Mouse (Mus musculus) G1E (cell line): Measurements from ENCODE around the gene Cacnb1. TPM values are rescaled to one million over a fixed set of nuclear protein-coding genes. Genes with fewer than 3 reads are reported as not detected.

Source experiments
- ATAC-seq: 2 replicates; pipeline ENCODE4 v1.8.0; 2016; ENCODE audit warnings: mild to moderate bottlenecking; ENCODE audit not compliant: insufficient number of reproducible peaks, poor library complexity, low FRiP score, severe bottlenecking; ENCODE audit errors: extremely low read depth
- DNase-seq: peaks from one replicate; pipeline ENCODE4 v3.0.0; 2012; ENCODE audit warnings: low spot score
- H3K27me3 ChIP-seq: 2 replicates; pipeline ENCODE4 v1.6.1; 2012; ENCODE audit warnings: mild to moderate bottlenecking, low read length, inconsistent platforms; ENCODE audit not compliant: insufficient read depth
- H3K36me3 ChIP-seq: replicated peaks from 2 replicates; pipeline ENCODE3; 2012; ENCODE audit warnings: mild to moderate bottlenecking, inconsistent platforms
- H3K4me1 ChIP-seq: 2 replicates; pipeline ENCODE4 v1.6.1; 2012; ENCODE audit warnings: low read depth, low read length, inconsistent platforms, mixed read lengths; ENCODE audit not compliant: insufficient read depth
- H3K4me3 ChIP-seq: 2 replicates; pipeline ENCODE4 v1.5.1; 2012; ENCODE audit warnings: low read depth, mild to moderate bottlenecking, inconsistent platforms, low read length, moderate library complexity, mixed read lengths
- H3K9me3 ChIP-seq: replicated peaks from 2 replicates; pipeline ENCODE4 v1.6.1; 2012; ENCODE audit warnings: inconsistent platforms
- CTCF ChIP-seq: IDR thresholded peaks from 2 replicates; pipeline ENCODE4 v1.5.1; 2012; ENCODE audit warnings: low read depth, low read length, inconsistent platforms, mixed read lengths
- GATA1 ChIP-seq: IDR thresholded peaks from 2 replicates; pipeline ENCODE4 v1.6.1; 2012; ENCODE audit warnings: borderline replicate concordance, low read length, inconsistent platforms, mixed read lengths
- GATA2 ChIP-seq: IDR thresholded peaks from 2 replicates; pipeline ENCODE4 v1.6.1; 2012; ENCODE audit warnings: low read depth, low read length, inconsistent platforms, borderline replicate concordance
- POLR2AphosphoS5 ChIP-seq: IDR thresholded peaks from 2 replicates; pipeline ENCODE4 v1.6.1; 2012; ENCODE audit warnings: low read depth, low read length, inconsistent platforms; ENCODE audit not compliant: insufficient replicate concordance
- TAL1 ChIP-seq: conservative IDR thresholded peaks from 2 replicates; pipeline ENCODE4 v1.6.1; 2012; ENCODE audit warnings: low read depth, low read length, inconsistent platforms, mixed read lengths
- polyA plus RNA-seq: library from polyadenylated mRNA; stranded (reverse); fragments of >175 nt; gene quantifications from 2 replicates; pipeline ENCODE4 v1.2.3, GENCODE M21; 2012
- total RNA-seq, 2 experiments: library from RNA; stranded (forward) in 1 of 2; stranded (reverse) in 1 of 2; fragments of 200-1000 nt in 1 of 2; fragments of >200 nt in 1 of 2; fragmentation: Nextera tagmentation in 1 of 2; gene quantifications; 2 replicates each; pipeline ENCODE4 v1.2.3; 2014 to 2017

Gene Cacnb1
- total and polyA plus RNA-seq, 3 experiments = 0.05 to 1.4 (median 0.61) TPM

GRCm38 (mm10) chr11:98001351-98001824 is 21.4 kb downstream of the Cacnb1 start:
- Histone ChIP-seq H3K27me3 (peaks cover 47% of the 10 kb centered on the region), H3K9me3 (no peaks in the 10 kb centered on the region), H3K36me3 (no peaks in the 10 kb centered on the region), H3K4me1 (peaks cover 22% of the 10 kb centered on the region), H3K4me3 (no peak overlapping the region)
- no peak for TF ChIP-seq GATA1
- no peak for TF ChIP-seq TAL1
- TF ChIP-seq CTCF = no peak
- no peak for TF ChIP-seq POLR2AphosphoS5
- TF ChIP-seq GATA2 = no peak
- no peak for ATAC-seq
- no peak for DNase-seq

DNA sequence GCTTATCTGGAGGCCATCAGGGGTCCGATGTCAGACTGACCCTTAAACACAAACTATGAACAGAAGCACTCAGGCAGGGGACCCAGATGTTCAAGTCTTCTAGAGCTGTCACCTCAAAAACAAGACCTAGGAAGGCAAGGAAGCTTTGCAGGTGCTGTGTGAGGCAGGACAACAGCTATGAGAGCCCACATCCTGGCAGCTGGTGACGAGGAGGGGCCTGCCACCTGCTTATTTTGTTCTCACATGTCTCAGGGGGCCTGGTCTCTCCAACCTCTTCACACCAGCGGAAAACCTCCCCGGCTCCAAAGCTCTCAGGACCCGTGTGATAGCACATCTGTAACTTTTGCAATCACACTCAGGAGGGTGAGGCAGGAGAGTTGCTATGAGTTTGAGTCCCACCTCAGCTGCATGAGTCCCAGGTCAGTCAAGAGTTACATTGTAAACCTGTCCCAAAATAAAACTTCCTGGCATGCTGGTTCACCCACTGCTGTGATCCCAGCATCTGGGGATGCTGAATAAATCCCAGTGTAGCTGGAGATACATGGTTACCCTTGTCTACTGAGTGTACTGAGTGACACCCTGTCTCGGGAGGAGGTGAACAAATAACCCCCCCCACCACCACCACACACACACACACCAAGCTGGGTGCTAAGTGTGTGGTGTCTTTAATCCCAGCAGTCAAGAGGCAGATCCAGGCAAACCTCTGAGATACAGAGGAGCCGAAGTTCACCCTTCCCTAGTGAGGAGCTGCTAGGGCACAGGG is 22.3 kb downstream of the Cacnb1 start:
- no peak for DNase-seq
- Histone ChIP-seq H3K4me3 (no peak overlapping the region), H3K27me3 (peaks cover 50% of the 10 kb centered on the region), H3K4me1 (peaks cover 22% of the 10 kb centered on the region), H3K9me3 (no peaks in the 10 kb centered on the region), H3K36me3 (no peaks in the 10 kb centered on the region)
- no peak for TF ChIP-seq GATA2
- no peak for ATAC-seq

DNA sequence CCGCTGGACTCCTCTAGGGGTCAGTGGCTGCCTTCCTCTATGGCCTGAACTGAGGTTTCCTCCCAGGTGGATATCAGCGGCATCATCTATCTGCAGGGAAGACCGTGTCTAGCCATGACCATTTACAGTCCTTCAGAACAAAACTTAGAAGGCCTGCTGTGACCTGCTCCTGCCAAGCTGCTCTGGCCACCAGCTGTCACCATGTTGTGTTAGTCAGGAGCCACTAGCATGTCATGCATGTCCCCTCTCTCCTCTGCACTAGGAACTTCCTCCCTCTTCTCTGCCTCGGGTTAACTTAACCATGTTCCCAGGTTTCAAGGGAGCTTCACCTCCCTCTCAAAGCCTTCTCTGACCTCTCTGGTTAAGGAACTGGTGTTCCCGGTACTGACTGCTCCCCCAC is 23.1 kb downstream of the Cacnb1 start:
- Histone ChIP-seq H3K36me3 (no peaks in the 10 kb centered on the region), H3K4me1 (peaks cover 23% of the 10 kb centered on the region), H3K4me3 (no peak overlapping the region), H3K9me3 (no peaks in the 10 kb centered on the region), H3K27me3 (peaks cover 58% of the 10 kb centered on the region)
- ATAC-seq (no peak), DNase-seq (no peak)
- no peak for TF ChIP-seq TAL1
- TF ChIP-seq CTCF = no peak
- no peak for TF ChIP-seq POLR2AphosphoS5
- TF ChIP-seq GATA1 = no peak
- TF ChIP-seq GATA2 = no peak

GRCm38 (mm10) chr11:97998898-97999608 is 23.8 kb downstream of the Cacnb1 start:
- Histone ChIP-seq H3K27me3 (peaks cover 64% of the 10 kb centered on the region), H3K4me1 (peaks cover 29% of the 10 kb centered on the region), H3K36me3 (no peaks in the 10 kb centered on the region), H3K4me3 (no peak overlapping the region), H3K9me3 (no peaks in the 10 kb centered on the region)
- no peak for ATAC-seq
- no peak for TF ChIP-seq TAL1
- no peak for TF ChIP-seq GATA1
- no peak for TF ChIP-seq GATA2
- TF ChIP-seq CTCF = no peak
- TF ChIP-seq POLR2AphosphoS5 = no peak
- no peak for DNase-seq

DNA sequence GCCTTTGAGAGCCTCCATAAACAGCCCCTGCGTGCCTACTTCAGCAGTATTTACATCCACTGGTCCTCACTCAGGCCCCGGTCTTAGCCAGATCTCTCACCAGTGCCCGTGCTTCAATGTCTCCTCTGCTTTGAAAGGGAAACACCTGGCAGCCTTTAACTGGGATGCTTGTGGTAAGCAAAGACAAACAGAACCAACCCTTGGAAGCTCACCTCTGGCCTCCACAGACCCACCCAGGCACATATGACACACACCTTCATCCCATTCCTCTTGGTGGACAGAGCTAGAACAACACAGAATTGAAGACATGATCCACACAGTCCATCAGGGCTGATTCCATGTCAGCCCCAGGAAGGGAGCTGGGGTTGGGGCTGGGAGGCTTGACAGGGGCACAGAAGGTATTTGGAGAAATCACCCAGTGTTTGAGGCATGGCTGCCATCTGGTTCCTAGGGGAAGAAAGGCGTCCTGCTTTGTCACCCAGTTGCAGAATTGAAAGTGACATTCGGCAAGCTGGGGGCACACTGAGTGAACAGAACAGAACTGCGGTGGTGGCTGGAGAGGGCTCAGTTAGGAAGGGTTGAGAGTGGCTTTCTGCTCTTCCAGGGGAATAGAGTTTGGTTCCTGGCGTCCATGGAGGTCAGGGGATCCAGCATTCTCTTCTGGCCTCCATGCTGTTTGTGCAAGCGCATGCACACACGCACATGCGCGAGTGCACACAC is 24.6 kb downstream of the Cacnb1 start:
- Histone ChIP-seq H3K27me3 (peaks cover 64% of the 10 kb centered on the region), H3K36me3 (no peaks in the 10 kb centered on the region), H3K4me3 (no peak overlapping the region), H3K4me1 (peaks cover 27% of the 10 kb centered on the region), H3K9me3 (no peaks in the 10 kb centered on the region)
- TF ChIP-seq TAL1 = no peak
- no peak for TF ChIP-seq GATA2
- ATAC-seq (no peak), DNase-seq (no peak)

DNA sequence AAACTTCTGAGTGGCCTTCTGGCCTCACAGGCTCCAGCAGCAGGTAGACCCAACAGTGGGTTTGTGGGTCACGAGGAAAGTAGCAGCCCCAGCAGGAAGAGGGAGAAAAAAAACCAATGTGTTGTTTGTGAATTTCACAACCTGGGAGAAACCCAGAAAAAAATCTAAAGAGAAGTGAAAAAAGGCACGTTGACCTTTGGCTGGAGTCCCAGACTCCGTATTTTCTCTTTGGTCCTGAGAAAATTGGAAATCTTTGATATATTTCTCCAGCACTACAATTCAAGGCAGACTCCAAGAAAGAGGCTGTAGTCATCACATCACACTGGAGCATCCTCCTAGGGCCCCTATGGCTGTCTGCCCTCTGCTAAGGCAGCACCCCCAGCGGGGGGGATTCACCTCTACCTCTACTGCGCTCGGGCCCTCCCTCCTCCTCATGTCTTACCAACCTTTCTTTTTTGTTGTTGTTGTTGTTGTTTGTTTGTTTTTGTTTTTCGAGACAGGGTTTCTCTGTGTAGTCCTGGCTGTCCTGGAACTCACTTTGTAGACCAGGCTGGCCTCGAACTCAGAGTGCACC is 25.4 kb downstream of the Cacnb1 start:
- peaks cover 20% of the 10 kb centered on the region for H3K4me1 ChIP-seq
- peaks cover 64% of the 10 kb centered on the region for H3K27me3 ChIP-seq
- TF ChIP-seq GATA1 = no peak
- TF ChIP-seq TAL1 = no peak
- no peak for TF ChIP-seq POLR2AphosphoS5
- TF ChIP-seq CTCF = no peak
- no peak for TF ChIP-seq GATA2
- DNase-seq (no peak), ATAC-seq (no peak)
- no peak overlapping the region for H3K4me3 ChIP-seq
- H3K9me3 ChIP-seq = no peaks in the 10 kb centered on the region
- no peaks in the 10 kb centered on the region for H3K36me3 ChIP-seq
